Mouse (Mus musculus) frontal cortex, adult (tissue): ENCODE data around the gene Arfgef3.
"Not testable (repeated sequence)": the region's sequence is repeated elsewhere in the genome, so short reads cannot be mapped to it uniquely, and the experiment has no call there.

Experiments
- ATAC-seq: cut with Nextera tagmentation; 2 replicates; pipeline ENCODE4 v1.9.2; 2017; ENCODE audit warnings: mild to moderate bottlenecking, moderate library complexity, mixed read lengths; ENCODE audit not compliant: low TSS enrichment

Arfgef3 gene

GRCm38 (mm10) chr10:18681385-18681954 is 62.3 kb downstream of the Arfgef3 start:
- peak; percentile 62 for ATAC-seq

- ATAC-seq: peak; percentile 29
These were observed 62.9 kb downstream of the Arfgef3 start for GRCm38 (mm10) chr10:18680661-18681384.

- no peak for ATAC-seq
These were observed 64.9 kb downstream of the Arfgef3 start for GRCm38 (mm10) chr10:18678836-18679235.

- ATAC-seq: no peak
These were observed 79.0 kb downstream of the Arfgef3 start for GRCm38 (mm10) chr10:18664794-18665193.

- no peak for ATAC-seq
These were observed 79.7 kb downstream of the Arfgef3 start for GRCm38 (mm10) chr10:18664016-18664415.

- ATAC-seq: no peak
These were observed 82.0 kb downstream of the Arfgef3 start for GRCm38 (mm10) chr10:18661606-18662220.

DNA sequence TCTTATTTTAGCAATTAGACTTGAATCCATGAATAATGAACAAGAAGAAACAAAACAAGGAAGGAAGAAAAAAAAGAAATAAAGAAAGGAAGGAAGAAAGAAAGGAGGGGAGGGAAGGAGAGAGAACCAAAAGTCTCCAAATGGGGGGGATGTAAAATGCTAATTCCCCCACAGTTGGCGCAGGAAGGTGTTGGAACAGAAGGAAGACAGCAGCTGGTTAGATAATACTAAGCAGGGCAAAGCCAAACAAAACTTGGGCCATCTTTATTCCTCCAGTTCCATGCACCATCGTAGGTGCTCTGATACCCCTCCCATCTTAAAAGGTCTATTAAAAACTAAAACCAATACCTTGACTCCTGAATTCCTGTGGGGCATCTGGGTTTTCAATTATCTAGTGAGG is 82.8 kb downstream of the Arfgef3 start:
- peak; percentile 70 for ATAC-seq

DNA sequence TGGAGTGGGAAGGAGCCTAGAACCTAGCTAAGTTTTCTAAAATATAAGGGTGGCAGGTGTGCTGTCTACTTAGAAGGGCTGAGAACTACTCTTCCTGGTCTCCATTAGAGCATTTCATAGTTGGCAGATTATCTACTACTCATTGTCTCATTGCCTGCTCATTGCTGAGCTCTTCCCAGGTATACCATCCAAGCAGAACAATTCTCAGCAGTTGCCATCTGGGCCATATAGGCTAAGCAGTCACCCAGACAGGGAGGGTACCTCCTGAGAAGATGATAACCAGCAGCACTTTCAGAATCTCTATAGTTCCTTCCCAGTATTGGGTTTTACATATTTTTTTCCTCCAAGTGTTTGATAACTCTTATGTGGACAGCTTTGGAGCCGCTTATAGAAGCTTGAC is 86.2 kb downstream of the Arfgef3 start:
- no peak for ATAC-seq

GRCm38 (mm10) chr10:18647069-18647468 is 96.7 kb downstream of the Arfgef3 start:
- ATAC-seq: 0 out of 2 replicates have a peak, but pooled peaks have one; percentile 14

- no peak for ATAC-seq
These were observed 97.7 kb downstream of the Arfgef3 start for GRCm38 (mm10) chr10:18646035-18646434.

DNA sequence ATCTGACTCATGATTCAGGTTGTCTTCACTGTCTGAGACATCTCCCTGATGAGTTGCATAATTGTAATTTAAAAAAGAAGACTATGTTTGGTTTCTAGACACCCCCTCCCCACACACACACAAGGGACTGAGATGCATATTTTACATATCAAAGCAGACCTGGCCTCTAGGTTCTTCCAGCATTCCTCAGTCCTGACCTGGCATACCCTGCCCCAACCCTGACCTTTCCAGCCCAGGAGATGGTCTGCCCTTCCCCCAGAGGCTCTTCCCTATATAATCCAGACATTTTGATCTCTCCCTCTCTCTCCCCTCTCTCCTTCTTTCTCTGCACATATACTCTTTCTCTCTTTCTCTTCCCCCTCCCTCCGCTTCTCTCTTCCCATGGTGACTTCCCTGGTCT is 99.4 kb downstream of the Arfgef3 start:
- no peak; the same call in 1 of the 2 replicates for ATAC-seq

DNA sequence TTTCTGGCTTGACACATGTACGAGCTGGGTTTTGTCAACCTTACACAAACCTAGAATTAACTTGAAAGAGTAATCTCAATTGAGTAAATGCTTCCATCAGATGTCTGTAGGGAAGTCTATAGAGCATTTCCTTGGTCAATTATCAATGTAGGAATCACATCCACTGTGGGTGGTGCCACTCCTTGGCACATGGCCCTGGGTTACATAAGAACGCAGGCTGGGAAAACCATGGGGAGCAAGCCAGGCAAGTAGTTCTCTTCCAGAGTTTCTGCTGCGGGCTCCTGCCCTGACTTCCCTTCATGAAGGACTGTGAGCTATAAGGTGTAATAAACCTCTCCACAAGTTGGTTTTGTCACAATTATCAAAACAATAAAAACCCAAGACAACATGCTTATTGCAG is 100.2 kb downstream of the Arfgef3 start:
- ATAC-seq: peak; percentile 44; the same call in 1 of the 2 replicates

- ATAC-seq: no peak
These were observed 100.9 kb downstream of the Arfgef3 start for GRCm38 (mm10) chr10:18642854-18643253.

GRCm38 (mm10) chr10:18640596-18640995 is 103.2 kb downstream of the Arfgef3 start:
- ATAC-seq: no peak

DNA sequence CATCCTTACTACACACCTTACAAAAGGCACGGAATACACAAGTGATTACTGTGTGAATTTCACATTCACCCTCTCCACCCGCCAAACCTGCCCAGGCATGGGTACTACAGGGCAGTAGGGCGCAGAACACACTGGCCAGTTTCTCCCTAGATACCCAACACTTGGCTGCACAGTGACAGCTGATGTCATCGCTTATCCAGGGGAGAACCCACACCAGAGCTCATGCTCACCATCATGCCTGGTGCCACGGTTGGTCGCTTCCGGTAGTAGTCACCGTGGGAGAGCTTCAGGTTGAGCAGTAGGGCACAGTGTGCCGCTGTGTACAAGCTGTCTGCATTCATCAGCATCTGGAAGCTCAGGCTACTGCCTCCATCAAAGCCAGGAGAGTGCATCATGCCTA is 108.3 kb downstream of the Arfgef3 start:
- no peak for ATAC-seq

DNA sequence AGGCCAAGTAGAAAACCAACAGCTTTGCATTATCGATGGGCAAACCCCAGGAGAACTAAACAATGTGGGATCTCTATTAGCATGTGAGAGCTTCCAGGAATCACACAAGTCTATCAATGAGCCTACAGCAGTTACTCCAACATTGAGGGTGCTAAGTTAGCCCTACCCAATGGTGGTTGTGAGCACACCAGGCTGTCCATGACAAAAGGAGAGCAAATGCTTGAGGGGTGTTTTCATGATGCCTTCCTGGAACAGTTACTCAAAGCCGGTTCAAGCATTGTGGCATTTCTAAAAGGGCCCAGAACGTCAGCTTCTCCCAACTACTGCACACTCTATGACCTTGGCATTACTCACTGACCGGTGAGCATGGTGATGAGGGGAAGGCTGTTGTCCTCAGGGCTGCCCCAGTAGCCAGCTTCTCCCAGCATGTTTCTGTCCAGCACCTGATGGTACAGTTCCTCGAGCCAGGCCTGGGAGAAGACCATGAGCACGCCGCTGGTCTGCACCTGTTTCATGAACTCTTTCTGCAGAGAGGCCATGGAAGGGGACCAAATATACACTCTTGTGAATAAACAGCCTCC is 109.3 kb downstream of the Arfgef3 start:
- ATAC-seq: no peak

GRCm38 (mm10) chr10:18630498-18630897 is 113.3 kb downstream of the Arfgef3 start:
- ATAC-seq: no peak

- peak; percentile 89 for ATAC-seq
These were observed 116.2 kb downstream of the Arfgef3 start for GRCm38 (mm10) chr10:18627530-18627929.

DNA sequence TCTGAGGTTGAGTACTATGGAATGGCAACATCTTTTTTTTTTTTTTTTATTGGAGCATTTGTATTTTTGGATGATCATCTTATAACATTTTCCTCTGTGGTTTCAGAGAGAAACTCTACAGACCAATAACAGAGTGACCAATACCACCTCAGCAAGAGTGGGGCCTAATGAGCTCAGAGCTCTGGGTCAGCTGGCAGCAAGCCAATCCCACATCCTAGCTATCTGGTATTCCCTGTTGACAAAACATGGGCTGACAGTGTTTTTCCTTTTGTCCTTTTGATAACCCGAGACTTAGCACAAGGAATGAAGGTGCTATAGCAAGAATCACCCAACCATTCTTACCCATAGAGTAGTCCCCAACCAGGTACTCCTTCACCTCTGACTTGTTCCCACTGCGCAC is 131.0 kb downstream of the Arfgef3 start:
- ATAC-seq: no peak

DNA sequence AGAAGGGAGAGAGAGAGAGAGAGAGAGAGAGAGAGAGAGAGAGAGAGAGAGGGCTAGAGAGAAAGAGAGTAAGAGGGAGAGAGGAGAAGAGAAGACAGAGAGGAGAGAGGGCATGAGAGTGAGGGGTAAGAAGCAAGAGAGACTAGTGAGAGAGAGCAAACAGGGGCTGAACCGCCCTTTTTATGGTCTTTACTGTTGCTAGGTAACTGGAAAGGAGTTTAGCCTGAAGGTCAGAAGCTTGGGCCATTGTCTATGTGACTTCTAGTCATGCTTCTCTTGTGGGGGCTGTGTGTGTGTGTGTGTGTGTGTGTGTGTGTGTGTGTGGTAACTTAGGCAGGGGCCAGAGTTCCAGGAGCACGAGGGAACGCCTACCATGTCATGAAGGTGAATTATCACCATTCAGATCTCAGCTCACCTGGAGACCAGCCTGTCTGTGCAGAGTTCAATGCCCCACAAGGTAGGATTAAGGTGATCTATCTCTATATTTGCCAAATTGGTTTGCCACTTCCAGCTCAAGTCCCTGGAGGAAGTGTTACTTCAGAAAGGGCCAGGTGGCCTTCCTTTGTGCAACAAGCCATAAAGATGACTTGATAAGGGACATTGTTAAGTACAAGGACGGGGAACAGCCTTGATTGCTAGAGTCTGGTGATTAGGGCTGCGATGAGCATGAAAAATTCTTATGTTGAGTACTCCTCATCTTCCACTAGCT is 138.8 kb downstream of the Arfgef3 start:
- ATAC-seq: not testable (repeated sequence)

DNA sequence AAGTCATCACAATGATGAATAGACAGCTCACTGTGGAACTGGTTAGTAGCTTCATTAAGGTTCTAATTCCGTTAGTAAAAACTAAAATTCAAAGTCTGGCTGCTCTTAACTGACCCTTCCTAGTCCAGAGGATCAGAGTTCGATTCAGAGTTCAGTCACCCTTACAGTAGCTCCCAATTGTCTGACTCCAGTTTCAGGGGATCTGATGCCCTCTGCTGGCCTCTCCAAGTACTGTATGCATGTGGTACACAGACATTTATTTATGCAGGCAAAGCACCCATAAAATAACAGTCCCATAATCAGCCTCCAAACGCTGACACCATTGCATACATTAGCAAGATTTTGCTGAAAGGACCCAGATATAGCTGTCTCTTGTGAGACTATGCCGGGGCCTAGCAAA is 141.7 kb downstream of the Arfgef3 start:
- ATAC-seq: peak; percentile 89

- no peak for ATAC-seq
These were observed 146.1 kb downstream of the Arfgef3 start for GRCm38 (mm10) chr10:18597601-18598000.
